Mouse (Mus musculus) hindbrain, embryonic 13.5 days (tissue): Measurements from ENCODE around the gene Gnat1. TPM values are rescaled to one million over a fixed set of nuclear protein-coding genes. Genes with fewer than 3 reads are reported as not detected.

ENCODE experiments used
- ATAC-seq: fragments of 200-750 bp; cut with Nextera tagmentation; 2 replicates; pipeline ENCODE4 v1.8.0; 2017; ENCODE audit warnings: moderate TSS enrichment; ENCODE audit not compliant: low FRiP score
- H3K27ac ChIP-seq: fragments of 300-500 bp; sonication (generic); 2 replicates; pipeline ENCODE4 v1.5.1; 2015; ENCODE audit warnings: inconsistent platforms, mild to moderate bottlenecking, moderate library complexity
- H3K27me3 ChIP-seq: fragments of 300-500 bp; sonication (generic); 2 replicates; pipeline ENCODE4 v1.6.1; 2015; ENCODE audit warnings: mild to moderate bottlenecking, inconsistent platforms
- H3K36me3 ChIP-seq: fragments of 300-500 bp; sonication (generic); 2 replicates; pipeline ENCODE4 v1.6.1; 2015; ENCODE audit warnings: mild to moderate bottlenecking, inconsistent platforms
- H3K4me1 ChIP-seq: fragments of 300-500 bp; sonication (generic); replicated peaks from 2 replicates; pipeline ENCODE4 v1.6.1; 2015; ENCODE audit warnings: inconsistent platforms
- H3K4me2 ChIP-seq: fragments of 300-500 bp; sonication (generic); 2 replicates; pipeline ENCODE4 v1.6.1; 2015; ENCODE audit warnings: inconsistent platforms, mild to moderate bottlenecking, moderate library complexity
- H3K4me3 ChIP-seq: fragments of 300-500 bp; sonication (generic); 2 replicates; pipeline ENCODE4 v1.5.1; 2015; ENCODE audit warnings: mild to moderate bottlenecking, inconsistent platforms
- H3K9ac ChIP-seq: fragments of 300-500 bp; sonication (generic); 2 replicates; pipeline ENCODE4 v1.6.1; 2015; ENCODE audit warnings: mild to moderate bottlenecking, inconsistent platforms
- H3K9me3 ChIP-seq: fragments of 300-500 bp; sonication (generic); 2 replicates; pipeline ENCODE4 v1.6.1; 2016; ENCODE audit warnings: inconsistent platforms
- WGBS: fragments of 180-500 bp; shearing (Covaris S2); methylation state at CpG from one replicate; pipeline ENCODE4 v1.1.7; 2015; 5-methylcytosine and 5-hydroxymethylcytosine counted together
- polyA plus RNA-seq: library from polyadenylated mRNA; unstranded; fragments of >200 nt; fragmentation: Nextera tagmentation; extraction: Ambion mirVana; gene quantifications from 2 replicates; pipeline ENCODE4 v1.2.1, GENCODE M21; 2015

Gene Gnat1
- polyA plus RNA-seq, 1 experiment from 2014 or later: 1.8 TPM

- H3K4me1 ChIP-seq: peaks cover 63% of the 10 kb centered on the region
- no peaks in the 10 kb centered on the region for H3K9me3 ChIP-seq
- H3K4me3 ChIP-seq: peak overlapping the region; percentile 83
- H3K4me2 ChIP-seq: peak overlapping the region; percentile 90
- ATAC-seq: peak; percentile 28
- under 1% methylated on average over 50 of the region's 55 CpGs for WGBS
- H3K27me3 ChIP-seq: peaks cover 48% of the 10 kb centered on the region
- H3K9ac ChIP-seq: peak overlapping the region; percentile 97
- H3K27ac ChIP-seq: peak overlapping the region; percentile 92
- H3K36me3 ChIP-seq: peaks cover 14% of the 10 kb centered on the region
Observed at GRCm38 (mm10) chr9:107709096-107709696, 29.7 kb upstream of the Gnat1 start.

GRCm38 (mm10) chr9:107708439-107709095, 29.1 kb upstream of the Gnat1 start:
- Histone ChIP-seq H3K4me1 (peaks cover 65% of the 10 kb centered on the region), H3K9ac (peak overlapping the region; percentile 97), H3K9me3 (no peaks in the 10 kb centered on the region), H3K4me2 (peak overlapping the region; percentile 90), H3K36me3 (peaks cover 20% of the 10 kb centered on the region), H3K27me3 (peaks cover 48% of the 10 kb centered on the region), H3K27ac (peak overlapping the region; percentile 92), H3K4me3 (peak overlapping the region; percentile 83)
- ATAC-seq: no peak
- WGBS: 2% methylated on average over 21 of the region's 21 CpGs

DNA sequence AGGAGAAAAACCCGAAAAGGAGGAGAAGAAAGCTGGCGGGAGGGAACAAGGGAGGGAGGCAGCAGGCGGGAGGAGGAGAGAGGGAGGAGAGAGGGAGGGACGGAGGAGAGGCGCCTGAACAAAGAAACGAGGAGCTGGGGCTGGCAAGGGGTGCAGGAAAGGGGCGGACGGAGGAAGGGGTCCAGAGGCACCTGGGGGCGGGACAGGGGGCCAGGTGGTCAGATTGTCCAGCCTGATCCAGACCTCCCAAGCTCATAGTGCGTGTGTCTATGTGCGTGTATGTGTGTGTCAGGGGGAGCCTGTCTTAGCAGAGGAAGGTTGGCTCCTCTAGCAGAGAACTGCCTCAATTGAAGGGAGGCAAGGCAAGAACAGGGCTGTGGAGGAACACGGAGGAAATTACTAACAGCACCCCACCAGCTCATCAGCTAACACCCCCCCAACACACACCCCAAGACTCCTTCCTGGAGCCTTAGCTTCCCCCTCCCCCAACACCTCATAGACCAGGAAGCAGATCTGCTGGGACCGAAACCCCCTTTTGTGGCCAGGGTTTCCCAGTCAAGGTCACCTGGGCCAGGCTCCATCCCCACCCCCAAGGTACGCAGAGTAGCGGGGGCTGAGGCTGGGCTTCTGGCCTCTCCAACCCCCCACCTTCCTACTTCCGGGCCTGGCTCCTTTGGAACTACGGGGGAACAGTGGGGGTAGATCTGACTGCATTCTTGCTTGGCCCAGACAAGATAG, 28.4 kb upstream of the Gnat1 start:
- Histone ChIP-seq H3K4me1 (peaks cover 72% of the 10 kb centered on the region), H3K4me3 (peak overlapping the region; percentile 83), H3K9ac (peak overlapping the region; percentile 97), H3K36me3 (peaks cover 27% of the 10 kb centered on the region), H3K9me3 (no peaks in the 10 kb centered on the region), H3K4me2 (peak overlapping the region; percentile 90), H3K27ac (peak overlapping the region; percentile 92), H3K27me3 (peaks cover 45% of the 10 kb centered on the region)
- WGBS: 2% methylated on average over 17 of the region's 17 CpGs
- ATAC-seq: peak; percentile 12; the same call in 1 of the 2 replicates

- Histone ChIP-seq H3K9me3 (no peaks in the 10 kb centered on the region), H3K27me3 (peaks cover 42% of the 10 kb centered on the region), H3K27ac (peak overlapping the region; percentile 92), H3K9ac (peak overlapping the region; percentile 97), H3K4me2 (peak overlapping the region; percentile 90), H3K4me1 (peaks cover 81% of the 10 kb centered on the region), H3K36me3 (peaks cover 34% of the 10 kb centered on the region), H3K4me3 (peak overlapping the region; percentile 83)
- WGBS: 2% methylated on average over 14 of the region's 14 CpGs
- ATAC-seq: peak; percentile 15; the same call in 1 of the 2 replicates
Observed at GRCm38 (mm10) chr9:107706781-107707211, 27.3 kb upstream of the Gnat1 start.

GRCm38 (mm10) chr9:107703337-107704122, 24.0 kb upstream of the Gnat1 start:
- Histone ChIP-seq H3K9ac (no peak overlapping the region), H3K36me3 (peaks cover 34% of the 10 kb centered on the region), H3K27ac (no peak overlapping the region), H3K9me3 (no peaks in the 10 kb centered on the region), H3K4me2 (no peak overlapping the region), H3K27me3 (peaks cover 23% of the 10 kb centered on the region), H3K4me1 (peaks cover 97% of the 10 kb centered on the region), H3K4me3 (no peak overlapping the region)
- 71% methylated on average over 14 of the region's 14 CpGs for WGBS
- ATAC-seq: no peak

DNA sequence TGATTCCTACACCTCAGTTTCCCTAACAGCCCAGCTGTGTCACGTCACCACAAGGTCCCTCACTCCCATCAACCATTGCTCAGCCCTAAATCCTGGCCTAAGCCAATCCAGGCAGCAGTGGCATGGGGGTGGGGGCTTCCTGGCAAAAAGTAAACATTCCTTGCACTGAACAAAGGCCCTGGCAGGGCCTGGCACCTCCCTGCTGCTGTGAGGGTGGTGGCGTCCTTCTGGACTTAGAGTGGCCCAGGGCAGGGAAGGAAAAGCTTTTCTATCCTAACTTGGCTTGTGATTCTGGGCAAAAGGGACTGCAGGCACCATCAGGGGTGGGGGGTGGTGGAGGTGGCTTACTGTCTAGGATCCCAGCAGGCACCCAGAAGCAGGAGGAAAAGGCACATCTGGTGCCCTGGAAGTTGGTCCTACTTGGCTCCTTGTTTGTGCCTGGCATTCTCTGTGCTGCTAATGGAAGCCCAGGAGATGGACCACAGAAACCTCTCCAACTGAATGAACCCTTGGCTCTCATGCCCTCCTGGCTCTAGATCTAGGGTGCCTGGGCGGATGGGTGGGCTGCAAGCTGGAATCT, 23.2 kb upstream of the Gnat1 start:
- H3K27ac ChIP-seq: no peak overlapping the region
- H3K27me3 ChIP-seq: peaks cover 17% of the 10 kb centered on the region
- no peak overlapping the region for H3K4me2 ChIP-seq
- 74% methylated on average over 3 of the region's 3 CpGs for WGBS
- no peak for ATAC-seq
- 0 out of 2 replicates have a peak overlapping the region, but pooled peaks have one; percentile 4 for H3K9ac ChIP-seq
- no peaks in the 10 kb centered on the region for H3K9me3 ChIP-seq
- peaks cover 97% of the 10 kb centered on the region for H3K4me1 ChIP-seq
- no peak overlapping the region for H3K4me3 ChIP-seq
- H3K36me3 ChIP-seq: peaks cover 34% of the 10 kb centered on the region

DNA sequence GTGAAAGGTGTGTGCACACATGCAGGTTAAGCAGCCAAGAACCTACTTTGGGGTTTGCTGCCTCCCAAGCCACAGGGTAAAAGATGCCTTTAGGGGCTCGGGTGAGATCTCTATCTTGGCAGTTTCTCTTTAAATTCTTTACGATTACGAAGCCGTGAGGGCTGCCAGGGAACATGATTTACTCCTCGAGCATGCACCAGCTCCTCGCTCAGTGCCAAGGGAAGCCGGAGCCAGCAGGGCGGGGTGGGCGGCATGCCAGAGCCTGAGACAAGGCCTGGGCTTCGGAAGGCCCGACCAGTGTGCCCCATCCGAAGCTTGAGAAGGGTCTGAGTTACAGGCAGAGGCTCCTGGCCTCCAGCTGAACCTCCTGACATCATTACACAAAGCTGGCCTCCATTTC, 22.1 kb upstream of the Gnat1 start:
- Histone ChIP-seq H3K4me3 (no peak overlapping the region), H3K9ac (0 out of 2 replicates have a peak overlapping the region, but pooled peaks have one; percentile 5), H3K27me3 (peaks cover 17% of the 10 kb centered on the region), H3K27ac (peak overlapping the region; percentile 52), H3K4me1 (peaks cover 97% of the 10 kb centered on the region), H3K4me2 (no peak overlapping the region), H3K36me3 (peaks cover 34% of the 10 kb centered on the region), H3K9me3 (no peaks in the 10 kb centered on the region)
- ATAC-seq: no peak
- WGBS: 58% methylated on average over 12 of the region's 12 CpGs

DNA sequence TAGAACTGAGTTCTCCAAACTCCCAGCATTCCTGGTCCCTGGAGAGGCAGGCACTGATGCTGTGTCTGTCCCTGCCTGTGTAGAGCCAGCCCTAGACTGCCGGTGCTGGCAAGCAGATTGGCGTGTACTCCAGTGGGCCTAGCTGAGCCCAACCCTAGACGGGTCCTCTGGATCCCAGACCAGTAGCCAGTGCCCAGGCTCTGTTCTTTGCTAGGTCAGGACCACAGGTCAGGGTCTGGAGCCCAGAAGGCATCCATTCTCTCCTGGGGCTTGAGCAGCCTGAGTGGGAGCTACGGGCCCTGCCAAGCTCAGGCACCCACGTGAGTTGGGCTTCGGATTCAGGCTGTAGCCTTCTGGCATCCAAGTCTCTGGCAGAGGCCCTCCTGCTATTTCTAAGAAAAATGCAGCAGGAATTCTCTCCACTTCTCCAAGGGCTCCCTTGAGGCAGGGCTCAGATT, 20.6 kb upstream of the Gnat1 start:
- H3K9ac ChIP-seq: peak overlapping the region; percentile 58
- no peak overlapping the region for H3K4me3 ChIP-seq
- peak overlapping the region; percentile 55 for H3K27ac ChIP-seq
- peak overlapping the region; percentile 30; the same call in 1 of the 2 replicates for H3K4me2 ChIP-seq
- no peak for ATAC-seq
- peaks cover 97% of the 10 kb centered on the region for H3K4me1 ChIP-seq
- H3K9me3 ChIP-seq: no peaks in the 10 kb centered on the region
- peaks cover 35% of the 10 kb centered on the region for H3K36me3 ChIP-seq
- H3K27me3 ChIP-seq: peaks cover 5% of the 10 kb centered on the region; the same call in 1 of the 2 replicates
- 24% methylated on average over 6 of the region's 6 CpGs for WGBS

GRCm38 (mm10) chr9:107699376-107699980, 20.0 kb upstream of the Gnat1 start:
- Histone ChIP-seq H3K4me1 (peaks cover 97% of the 10 kb centered on the region), H3K27me3 (no peaks in the 10 kb centered on the region), H3K36me3 (peaks cover 28% of the 10 kb centered on the region), H3K4me3 (no peak overlapping the region), H3K27ac (peak overlapping the region; percentile 55), H3K9me3 (no peaks in the 10 kb centered on the region), H3K4me2 (peak overlapping the region; percentile 30), H3K9ac (peak overlapping the region; percentile 58)
- ATAC-seq: no peak
- WGBS: 5% methylated on average over 9 of the region's 9 CpGs

GRCm38 (mm10) chr9:107698611-107699190, 19.2 kb upstream of the Gnat1 start:
- Histone ChIP-seq H3K27me3 (no peaks in the 10 kb centered on the region), H3K27ac (peak overlapping the region; percentile 73), H3K9ac (peak overlapping the region; percentile 43; the same call in 1 of the 2 replicates), H3K4me2 (peak overlapping the region; percentile 30), H3K9me3 (no peaks in the 10 kb centered on the region), H3K4me1 (peaks cover 90% of the 10 kb centered on the region), H3K36me3 (peaks cover 21% of the 10 kb centered on the region), H3K4me3 (peak overlapping the region; percentile 8; the same call in 1 of the 2 replicates)
- 16% methylated on average over 14 of the region's 14 CpGs for WGBS
- ATAC-seq: 0 out of 2 replicates have a peak, but pooled peaks have one; percentile 7
